Mouse (Mus musculus) CH12.LX (cell line): ENCODE results near the gene Plekhn1. TPM values are rescaled to one million over a fixed set of nuclear protein-coding genes. Genes with fewer than 3 reads are reported as not detected.

Source experiments
- DNase-seq: peaks from one replicate; pipeline ENCODE4 v3.0.0-alpha.2; 2013; ENCODE audit errors: extremely low read depth
- H3K27ac ChIP-seq: 2 replicates; pipeline ENCODE4 v1.5.1; 2012; ENCODE audit warnings: low read depth, mild to moderate bottlenecking, control low read depth, moderate library complexity; ENCODE audit not compliant: insufficient read depth
- H3K27me3 ChIP-seq: replicated peaks from 2 replicates; pipeline ENCODE3; 2012; ENCODE audit warnings: inconsistent platforms
- H3K36me3 ChIP-seq, 2 experiments: replicated peaks in 1 of 2; 2 replicates each; pipeline versions ENCODE3 to v1.6.1; 2012; ENCODE audit warnings: inconsistent platforms in 1 of 2, low read length in 1 of 2, mild to moderate bottlenecking in 1 of 2, mixed read lengths in 1 of 2, moderate library complexity in 1 of 2; ENCODE audit not compliant: control insufficient read depth in 1 of 2, insufficient read depth in 1 of 2
- H3K4me1 ChIP-seq, 2 experiments: 2 replicates each; pipeline ENCODE4 v1.6.1; 2012; ENCODE audit warnings: inconsistent platforms in 1 of 2, moderate library complexity in 1 of 2; ENCODE audit not compliant: insufficient read depth in 2 of 2, control insufficient read depth in 1 of 2
- H3K4me2 ChIP-seq: 2 replicates; pipeline ENCODE4 v1.6.1; 2012; ENCODE audit warnings: low read depth, mild to moderate bottlenecking, control low read depth; ENCODE audit not compliant: poor library complexity, insufficient read depth, severe bottlenecking
- H3K4me3 ChIP-seq, 3 experiments: fragments of 150-350 bp in 1 of 3; sonication (generic) in 1 of 3; replicated peaks in 1 of 3; 2 replicates each; pipeline versions ENCODE3 to v1.5.1; 2011 to 2012; ENCODE audit warnings: low read depth in 2 of 3, low read length in 2 of 3, mild to moderate bottlenecking in 2 of 3, moderate library complexity in 2 of 3, control low read depth in 1 of 3, improper control_type of control experiment in 1 of 3, inconsistent platforms in 1 of 3, mixed read lengths in 1 of 3; ENCODE audit not compliant: poor library complexity in 1 of 3
- H3K79me2 ChIP-seq: replicated peaks from 2 replicates; pipeline ENCODE4 v1.6.1; 2012; ENCODE audit warnings: mild to moderate bottlenecking, moderate library complexity; ENCODE audit not compliant: control insufficient read depth, poor library complexity, insufficient read depth, severe bottlenecking; ENCODE audit errors: extremely low read depth
- H3K9ac ChIP-seq: 2 replicates; pipeline ENCODE4 v1.6.1; 2012; ENCODE audit warnings: low read depth, mild to moderate bottlenecking, control low read depth, moderate library complexity; ENCODE audit not compliant: insufficient read depth
- H3K9me3 ChIP-seq: replicated peaks from 2 replicates; pipeline ENCODE3; 2012; ENCODE audit warnings: low read length, inconsistent platforms, mixed read lengths
- BHLHE40 ChIP-seq: IDR thresholded peaks from 2 replicates; pipeline ENCODE4 v1.6.1; 2011; ENCODE audit warnings: mild to moderate bottlenecking, low read depth, low read length, improper control_type of control experiment
- CHD1 ChIP-seq: IDR thresholded peaks from 2 replicates; pipeline ENCODE4 v1.6.1; 2012; ENCODE audit warnings: low read depth, low read length, improper control_type of control experiment, inconsistent platforms
- CTCF ChIP-seq, 2 experiments: IDR thresholded peaks in 1 of 2; conservative IDR thresholded peaks in 1 of 2; 2 replicates each; pipeline ENCODE4 v1.5.1; 2011 to 2012; ENCODE audit warnings: low read depth in 2 of 2, low read length in 2 of 2, improper control_type of control experiment in 1 of 2, inconsistent platforms in 1 of 2, mild to moderate bottlenecking in 1 of 2, moderate library complexity in 1 of 2
- ELF1 ChIP-seq: IDR thresholded peaks from 2 replicates; pipeline ENCODE4 v1.6.1; 2014; ENCODE audit warnings: low read depth, mild to moderate bottlenecking, inconsistent platforms, low read length, improper control_type of control experiment
- IRF4 ChIP-seq: IDR thresholded peaks from 2 replicates; pipeline ENCODE4 v1.6.1; 2014; ENCODE audit warnings: low read depth, mild to moderate bottlenecking, inconsistent platforms, low read length, improper control_type of control experiment
- JUN ChIP-seq: IDR thresholded peaks from 2 replicates; pipeline ENCODE4 v1.6.1; 2011; ENCODE audit warnings: low read depth, mild to moderate bottlenecking, low read length, improper control_type of control experiment, moderate library complexity; ENCODE audit not compliant: insufficient read depth
- JUND ChIP-seq: conservative IDR thresholded peaks from 2 replicates; pipeline ENCODE4 v1.6.1; 2011; ENCODE audit warnings: low read depth, low read length, improper control_type of control experiment
- MAFK ChIP-seq: IDR thresholded peaks from 2 replicates; pipeline ENCODE4 v1.6.1; 2011; ENCODE audit warnings: low read length, improper control_type of control experiment; ENCODE audit not compliant: insufficient replicate concordance
- MAZ ChIP-seq: IDR thresholded peaks from 2 replicates; pipeline ENCODE4 v1.6.1; 2012; ENCODE audit warnings: low read depth, mild to moderate bottlenecking, inconsistent platforms, low read length, improper control_type of control experiment, moderate library complexity
- MEF2A ChIP-seq: IDR thresholded peaks from 2 replicates; pipeline ENCODE4 v1.6.1; 2014; ENCODE audit warnings: low read depth, mild to moderate bottlenecking, inconsistent platforms, low read length, improper control_type of control experiment, borderline replicate concordance
- MXI1 ChIP-seq: IDR thresholded peaks from 2 replicates; pipeline ENCODE4 v1.6.1; 2011; ENCODE audit warnings: mild to moderate bottlenecking, low read depth, low read length, improper control_type of control experiment
- NELFE ChIP-seq: IDR thresholded peaks from 2 replicates; pipeline ENCODE4 v1.6.1; 2011; ENCODE audit warnings: low read depth, low read length, improper control_type of control experiment
- NRF1 ChIP-seq: IDR thresholded peaks from 2 replicates; pipeline ENCODE4 v1.6.1; 2014; ENCODE audit warnings: low read depth, mild to moderate bottlenecking, inconsistent platforms, low read length, improper control_type of control experiment, moderate library complexity
- PAX5 ChIP-seq: IDR thresholded peaks from 2 replicates; pipeline ENCODE4 v1.6.1; 2012; ENCODE audit warnings: low read length, inconsistent platforms, mixed read lengths
- POLR2A ChIP-seq: IDR thresholded peaks from 2 replicates; pipeline ENCODE4 v1.6.1; 2011; ENCODE audit warnings: low read depth, mild to moderate bottlenecking, improper control_type of control experiment, low read length
- POLR2AphosphoS2 ChIP-seq: IDR thresholded peaks from 2 replicates; pipeline ENCODE4 v1.6.1; 2011; ENCODE audit warnings: low read depth, low read length, improper control_type of control experiment
- RCOR1 ChIP-seq: conservative IDR thresholded peaks from 2 replicates; pipeline ENCODE4 v1.6.1; 2012; ENCODE audit warnings: low read depth, mild to moderate bottlenecking, inconsistent platforms, low read length, improper control_type of control experiment
- SIN3A ChIP-seq: IDR thresholded peaks from 2 replicates; pipeline ENCODE4 v1.6.1; 2012; ENCODE audit warnings: low read length, improper control_type of control experiment, inconsistent platforms
- SMC3 ChIP-seq: IDR thresholded peaks from 2 replicates; pipeline ENCODE4 v1.6.1; 2011; ENCODE audit warnings: low read depth, low read length, improper control_type of control experiment
- UBTF ChIP-seq: IDR thresholded peaks from 2 replicates; pipeline ENCODE4 v1.6.1; 2012; ENCODE audit warnings: low read depth, mild to moderate bottlenecking, inconsistent platforms, low read length, improper control_type of control experiment, moderate library complexity
- USF1 ChIP-seq: IDR thresholded peaks from 2 replicates; pipeline ENCODE4 v1.6.1; 2014; ENCODE audit warnings: low read depth, mild to moderate bottlenecking, inconsistent platforms, low read length, improper control_type of control experiment
- ZC3H11A ChIP-seq: IDR thresholded peaks from 2 replicates; pipeline ENCODE4 v1.6.1; 2012; ENCODE audit warnings: low read depth, mild to moderate bottlenecking, inconsistent platforms, low read length, improper control_type of control experiment
- ZKSCAN1 ChIP-seq: IDR thresholded peaks from 2 replicates; pipeline ENCODE4 v1.6.1; 2012; ENCODE audit warnings: low read depth, inconsistent platforms, low read length, improper control_type of control experiment, borderline replicate concordance
- ZMIZ1 ChIP-seq: IDR thresholded peaks from 2 replicates; pipeline ENCODE4 v1.6.1; 2012; ENCODE audit warnings: low read depth, mild to moderate bottlenecking, inconsistent platforms, low read length, improper control_type of control experiment
- ZNF384 ChIP-seq: IDR thresholded peaks from 2 replicates; pipeline ENCODE4 v1.6.1; 2012; ENCODE audit warnings: low read depth, low read length, improper control_type of control experiment, inconsistent platforms
- dilution Hi-C: fragments of 300-500 bp; cut with MboI; formaldehyde crosslinking; loops from 2 replicates; pipeline ENCODE4 v1.14.3; 2020; ENCODE audit warnings: low sequenced_read_pairs; ENCODE audit not compliant: extremely low pct_unique_long_range_greater_than_20kb, extremely low pct_ligation_motif_present
- in situ Hi-C: fragments of 300-500 bp; cut with MboI; formaldehyde crosslinking; loops from 3 replicates; pipeline ENCODE4 v1.14.3; 2019; ENCODE audit warnings: low sequenced_read_pairs, low pct_ligation_motif_present, low pct_unique_long_range_greater_than_20kb, mixed read lengths
- polyA plus RNA-seq: library from polyadenylated mRNA; unstranded; fragments of >175 nt; gene quantifications from 2 replicates; pipeline ENCODE4 v1.2.1, GENCODE M21; 2012; ENCODE audit warnings: low read depth; ENCODE audit not compliant: insufficient read length
- total RNA-seq, 2 experiments: library from RNA; depleted of rRNA; stranded (reverse); fragments of 300-350 nt in 1 of 2; fragments of >200 nt in 1 of 2; gene quantifications; 2 replicates each; pipeline ENCODE4 v1.2.3; 2012 to 2014

Plekhn1 gene
- total and polyA plus RNA-seq, 3 experiments: 3.3 to 9.7 (median 6.5) TPM

- no peak overlapping the region for H3K9ac ChIP-seq
- no peaks in the 10 kb centered on the region for H3K79me2 ChIP-seq
- no peak overlapping the region for H3K27ac ChIP-seq
- H3K27me3 ChIP-seq: no peaks in the 10 kb centered on the region
- peaks cover 8 to 36% of the 10 kb centered on the region in 2 experiments for H3K36me3 ChIP-seq
- no peak for TF ChIP-seq NELFE
- no peak for TF ChIP-seq SIN3A
- no peak for TF ChIP-seq MEF2A
- no peak for TF ChIP-seq BHLHE40
- no peak for TF ChIP-seq ELF1
- no peak for TF ChIP-seq RCOR1
- no peak for TF ChIP-seq PAX5
- no peak for TF ChIP-seq ZKSCAN1
- no peak for TF ChIP-seq ZMIZ1
- TF ChIP-seq CTCF (conservative IDR thresholded peaks at IDR 0.05 in 1 of 2, IDR thresholded peaks at IDR 0.05 in 1 of 2; ENCODE audit: low read depth in 2 of 2, low read length in 2 of 2): no peak
- TF ChIP-seq ZNF384: no peak
- TF ChIP-seq JUND: no peak
- no peak for TF ChIP-seq POLR2AphosphoS2
- TF ChIP-seq USF1: no peak
- no peak for TF ChIP-seq SMC3
- no peak for TF ChIP-seq JUN
- no peak for TF ChIP-seq IRF4
- TF ChIP-seq, all 38 proteins: peak for 0
- in situ Hi-C loops: no loop called here
- dilution Hi-C loops: no loop called here
- H3K4me2 ChIP-seq: no peak overlapping the region
- peaks cover 0 to 14% of the 10 kb centered on the region in 2 experiments; a peak in 2 of 4 replicates for H3K4me1 ChIP-seq
- no peak for DNase-seq
- no peaks in the 10 kb centered on the region for H3K9me3 ChIP-seq
- no peak overlapping the region for H3K4me3 ChIP-seq
Measured at GRCm38 (mm10) chr4:156224276-156224675, 10.4 kb downstream of the Plekhn1 start.

GRCm38 (mm10) chr4:156219936-156220335, 14.7 kb downstream of the Plekhn1 start:
- DNase-seq: no peak
- peaks cover 6 to 26% of the 10 kb centered on the region in 2 experiments for H3K36me3 ChIP-seq
- H3K4me2 ChIP-seq: no peak overlapping the region
- TF ChIP-seq UBTF (no peak), NRF1 (no peak), SMC3 (no peak), MXI1 (no peak), MAZ (no peak), ZC3H11A (no peak), POLR2AphosphoS2 (no peak), ZKSCAN1 (no peak), CHD1 (no peak), MAFK (no peak), POLR2A (no peak), CTCF (conservative IDR thresholded peaks at IDR 0.05 in 1 of 2, IDR thresholded peaks at IDR 0.05 in 1 of 2; ENCODE audit: low read depth in 2 of 2, low read length in 2 of 2) (no peak)
- H3K4me1 ChIP-seq: peaks cover 9 to 13% of the 10 kb centered on the region in 2 experiments
- H3K9ac ChIP-seq: no peak overlapping the region
- no peak overlapping the region for H3K4me3 ChIP-seq
- no peaks in the 10 kb centered on the region for H3K27me3 ChIP-seq
- no peak overlapping the region for H3K27ac ChIP-seq
- dilution Hi-C loops (no loop called here), in situ Hi-C loops (no loop called here)
- no peaks in the 10 kb centered on the region for H3K9me3 ChIP-seq
- no peaks in the 10 kb centered on the region for H3K79me2 ChIP-seq
